Comparison of ENCODE assay signal across 8 mouse cellular contexts in the genomic region with DNA sequence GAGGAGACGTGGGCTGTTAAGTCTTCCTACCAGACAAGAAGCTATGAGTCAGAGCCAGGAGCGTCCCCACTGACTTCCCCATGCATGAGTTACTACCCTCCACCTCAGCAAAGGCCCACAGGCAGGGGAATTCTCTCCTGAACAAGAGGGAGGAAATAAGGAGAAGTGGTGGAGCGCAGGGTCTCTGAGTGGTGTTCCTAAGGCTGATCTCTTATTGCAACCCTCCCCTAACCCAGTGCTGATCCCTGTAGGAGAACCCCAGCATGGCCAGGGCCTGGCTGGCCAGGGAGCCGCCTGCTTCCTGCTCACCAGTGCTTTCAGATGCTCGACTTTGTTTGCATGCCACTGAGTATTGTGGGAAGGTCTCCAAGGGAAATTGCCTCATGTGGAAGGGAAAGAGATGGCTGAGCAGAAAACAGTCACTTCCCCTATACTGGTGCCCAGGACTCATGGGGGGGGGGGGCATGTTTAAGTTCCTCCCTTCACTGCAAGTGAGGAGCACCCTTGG.
DNase-seq lines count a peak whose midpoint lies in the region; ATAC-seq and TF ChIP-seq lines count a peak whose summit lies in the region.

No protein-coding gene starts in this region.

- H3K27ac ChIP-seq in kidney, adult 2 months (ENCODE audit: insufficient read depth, low read depth, low read length) = peak overlapping the region; percentile 82
- H3K27ac ChIP-seq in embryonic facial prominence, embryonic 15.5 days (replicated peaks) = peak overlapping the region; percentile 39; the same call in 1 of the 2 replicates
- peak overlapping the region; percentile 51 for H3K27ac ChIP-seq in kidney, embryonic 16.5 days (ENCODE audit: low read length)

- TF ChIP-seq POLR2A in kidney, adult 2 months (IDR thresholded peaks at IDR 0.05; ENCODE audit: low read depth, low read length) = no peak

- DNase-seq in kidney, adult 2 months = peak; percentile 71
- no peak for DNase-seq in kidney, postnatal 10 days
- DNase-seq in lung, postnatal 4 days = peak; percentile 78 to 84
- DNase-seq in thymus, postnatal 10 days (ENCODE audit: low spot score in 2 of 2) = no peak
- DNase-seq in frontal cortex, postnatal 14 days (ENCODE audit: low spot score in 2 of 2) = no peak
- DNase-seq in embryo, embryonic 11 days = no peak

- WGBS in kidney, adult 2 months = 60% methylated on average over 5 of the region's 5 CpGs
- 59% methylated on average over 5 of the region's 5 CpGs for WGBS in embryonic facial prominence, embryonic 15.5 days
- WGBS in kidney, embryonic 16.5 days = 59% methylated on average over 5 of the region's 5 CpGs

- H3K9me3 ChIP-seq in embryonic facial prominence, embryonic 15.5 days (replicated peaks) = peaks cover 4% of the 10 kb centered on the region
- H3K9me3 ChIP-seq in kidney, embryonic 16.5 days (ENCODE audit: low read length) = peaks cover 10% of the 10 kb centered on the region

- no peak overlapping the region for H3K9ac ChIP-seq in embryonic facial prominence, embryonic 15.5 days
- H3K9ac ChIP-seq in kidney, embryonic 16.5 days (replicated peaks; ENCODE audit: low read length) = no peak overlapping the region

- H3K27me3 ChIP-seq in kidney, adult 2 months (replicated peaks; ENCODE audit: control insufficient read depth, insufficient read depth, low read length) = no peaks in the 10 kb centered on the region
- no peaks in the 10 kb centered on the region for H3K27me3 ChIP-seq in embryonic facial prominence, embryonic 15.5 days
- no peaks in the 10 kb centered on the region for H3K27me3 ChIP-seq in kidney, embryonic 16.5 days (ENCODE audit: insufficient read depth, low read length)

- no peak for ATAC-seq in embryonic facial prominence, embryonic 15.5 days (ENCODE audit: insufficient number of reproducible peaks, low FRiP score, low TSS enrichment, low read depth)
- ATAC-seq in kidney, embryonic 16.5 days (ENCODE audit: low FRiP score, low TSS enrichment) = peak; percentile 42; the same call in 1 of the 2 replicates

- no peak overlapping the region for H3K4me2 ChIP-seq in embryonic facial prominence, embryonic 15.5 days (replicated peaks)
- H3K4me2 ChIP-seq in kidney, embryonic 16.5 days (replicated peaks; ENCODE audit: low read depth, low read length) = no peak overlapping the region

- no peaks in the 10 kb centered on the region for H3K36me3 ChIP-seq in kidney, adult 2 months (ENCODE audit: control insufficient read depth, insufficient read depth, low read length)
- no peaks in the 10 kb centered on the region for H3K36me3 ChIP-seq in embryonic facial prominence, embryonic 15.5 days
- no peaks in the 10 kb centered on the region for H3K36me3 ChIP-seq in kidney, embryonic 16.5 days (ENCODE audit: insufficient read depth, low read length)

- no peak overlapping the region for H3K4me3 ChIP-seq in kidney, adult 2 months (ENCODE audit: insufficient read depth, low read depth, low read length)
- H3K4me3 ChIP-seq in embryonic facial prominence, embryonic 15.5 days (replicated peaks) = no peak overlapping the region
- no peak overlapping the region for H3K4me3 ChIP-seq in kidney, embryonic 16.5 days (ENCODE audit: low read length)

- TF ChIP-seq CTCF in kidney, adult 2 months (conservative IDR thresholded peaks at IDR 0.05; ENCODE audit: insufficient read depth, insufficient read length, low read depth, low read length) = no peak

- peaks cover 9% of the 10 kb centered on the region for H3K4me1 ChIP-seq in kidney, adult 2 months (ENCODE audit: control insufficient read depth, insufficient read depth, low read length)
- H3K4me1 ChIP-seq in embryonic facial prominence, embryonic 15.5 days = peaks cover 8% of the 10 kb centered on the region; the same call in 1 of the 2 replicates
- peaks cover 3% of the 10 kb centered on the region; the same call in 1 of the 2 replicates for H3K4me1 ChIP-seq in kidney, embryonic 16.5 days (ENCODE audit: insufficient read depth, low read length)

Comparison
In these comparisons a context has a peak if more than half of its experiments do, and no peak if none do; other contexts are left out.
1. DNase-seq: peak in kidney, adult 2 months (single experiment) and lung, postnatal 4 days (2 of 2); none in kidney, postnatal 10 days (single experiment), thymus, postnatal 10 days (0 of 2), frontal cortex, postnatal 14 days (0 of 2) and embryo, embryonic 11 days (single experiment).
2. Peak in every context shown above with its lines, with median percentiles within 50 percentile points of each other: H3K27ac ChIP-seq.